Mouse (Mus musculus): ENCODE data around the gene Fcmr. TPM values are rescaled to one million over a fixed set of nuclear protein-coding genes. Genes with fewer than 3 reads are reported as not detected.

The Fcmr gene
- 1 to 10 TPM; 4.6 to 6.9 TPM for polyA plus RNA-seq (2017; shearing (Covaris generic))

GRCm38 (mm10) chr1:130865541-130866221 lies at the start of gene Fcmr:
TSS of gene Fcmr (plus strand) at chr1:130865669.

GRCm38 (mm10) chr1:130826448-130826847 lies 39.0 kb upstream of the Fcmr start, which contains the start of gene Pigr:
TSS of gene Pigr (plus strand) at chr1:130826684.

GRCm38 (mm10) chr1:130887354-130887753 lies 21.9 kb downstream of the Fcmr start, which contains the start of gene Il24:
TSS of gene Il24 (minus strand) at chr1:130887454.

GRCm38 (mm10) chr1:130911401-130912010 lies 46.0 kb downstream of the Fcmr start, which contains the start of gene Il20:
TSS of gene Il20 (minus strand) at chr1:130911451.

Other genes with a start within 250 kb of the Fcmr start
- under 1 TPM in 1 of 2 experiments, not detected in 1; 0.28 TPM for gene Zp3r, start 236.0 kb upstream of the Fcmr start, polyA plus RNA-seq (2017; shearing (Covaris generic))
- under 1 TPM in 1 of 2 experiments, not detected in 1; 0.34 TPM for gene C4bp, start 204.0 kb upstream of the Fcmr start, polyA plus RNA-seq (2017; shearing (Covaris generic))
- gene Gm29427, start 149.9 kb upstream of the Fcmr start, polyA plus RNA-seq (2017; shearing (Covaris generic)) = not detected
- 1 to 10 TPM; 5.3 to 5.8 TPM for gene Yod1, start 148.3 kb upstream of the Fcmr start, polyA plus RNA-seq (2017; shearing (Covaris generic))
- gene Pfkfb2, start 136.4 kb upstream of the Fcmr start, polyA plus RNA-seq (2017; shearing (Covaris generic)) = 1 to 10 TPM; 2.3 TPM
- under 1 TPM; 0.51 to 0.92 TPM for gene AA986860, start 133.7 kb upstream of the Fcmr start, polyA plus RNA-seq (2017; shearing (Covaris generic))
- not detected for gene Fcamr, start 64.8 kb upstream of the Fcmr start, polyA plus RNA-seq (2017; shearing (Covaris generic))
- not detected for gene Pigr, start 39.0 kb upstream of the Fcmr start, polyA plus RNA-seq (2017; shearing (Covaris generic))
- not detected for gene Il24, start 21.8 kb downstream of the Fcmr start, polyA plus RNA-seq (2017; shearing (Covaris generic))
- under 1 TPM in 1 of 2 experiments, not detected in 1; 0.26 TPM for gene Il20, start 45.8 kb downstream of the Fcmr start, polyA plus RNA-seq (2017; shearing (Covaris generic))
- not detected for gene Il19, start 74.4 kb downstream of the Fcmr start, polyA plus RNA-seq (2017; shearing (Covaris generic))
- gene Il10, start 154.2 kb downstream of the Fcmr start, polyA plus RNA-seq (2017; shearing (Covaris generic)) = 10 to 100 TPM; 23.4 to 30.3 TPM
- 100 to 1,000 TPM; 136 to 153 TPM for gene Mapkapk2, start 232.2 kb downstream of the Fcmr start, polyA plus RNA-seq (2017; shearing (Covaris generic))

All from activated CD4-positive, CD25-positive, alpha-beta regulatory T cell (primary cell).